Mouse (Mus musculus) liver, postnatal 0 days (tissue): ENCODE data around the gene Pus10.

Experiments used
- CTCF ChIP-seq: sonication (generic); IDR thresholded peaks from 2 replicates; pipeline ENCODE4 v1.5.1; 2016; ENCODE audit warnings: antibody characterized with exemption, low read depth
- EP300 ChIP-seq: IDR thresholded peaks from 2 replicates; pipeline ENCODE4 v1.6.1; 2016; ENCODE audit warnings: antibody characterized with exemption, low read depth, mild to moderate bottlenecking

DNA sequence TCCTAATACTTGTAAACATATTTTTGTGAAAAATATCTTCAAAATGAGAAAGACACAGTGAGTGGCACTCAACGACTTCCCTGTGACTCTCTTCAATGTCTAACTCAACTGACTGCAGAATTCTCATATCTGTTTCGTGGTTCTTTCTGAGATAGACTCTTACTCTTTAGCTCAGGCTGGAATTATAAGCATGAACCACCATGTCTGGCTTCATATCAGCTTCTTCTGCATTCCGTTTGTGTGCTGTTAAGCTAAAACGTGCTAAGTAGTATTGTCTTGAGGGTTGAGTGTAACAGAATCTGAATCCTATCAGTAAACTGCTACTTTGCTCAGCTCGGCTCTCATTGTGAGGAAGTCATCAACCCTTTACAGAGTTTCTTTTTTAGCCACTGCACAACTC is 46.5 kb upstream of the Pus10 start:
- TF ChIP-seq CTCF: no peak
- no peak for TF ChIP-seq EP300
